Mouse (Mus musculus) lung, embryonic 16.5 days (tissue): ENCODE results near the gene Usp3. TPM values are rescaled to one million over a fixed set of nuclear protein-coding genes. Genes with fewer than 3 reads are reported as not detected.

Experiments used
- ATAC-seq: fragments of 200-750 bp; cut with Nextera tagmentation; 2 replicates; pipeline ENCODE4 v1.8.0; 2017; ENCODE audit warnings: low read depth, mild to moderate bottlenecking, moderate library complexity
- H3K27ac ChIP-seq: fragments of 300-500 bp; sonication (generic); 2 replicates; pipeline ENCODE4 v1.5.1; 2014; ENCODE audit warnings: mild to moderate bottlenecking, control low read depth, low read length
- H3K27me3 ChIP-seq: fragments of 300-500 bp; sonication (generic); 2 replicates; pipeline ENCODE4 v1.6.1; 2014; ENCODE audit warnings: low read depth, low read length, mixed read lengths; ENCODE audit not compliant: control insufficient read depth, insufficient read depth
- H3K36me3 ChIP-seq: fragments of 300-500 bp; sonication (generic); 2 replicates; pipeline ENCODE4 v1.6.1; 2014; ENCODE audit warnings: low read length; ENCODE audit not compliant: control insufficient read depth, insufficient read depth
- H3K4me1 ChIP-seq: fragments of 300-500 bp; sonication (generic); replicated peaks from 2 replicates; pipeline ENCODE4 v1.6.1; 2014; ENCODE audit warnings: low read length, mixed read lengths; ENCODE audit not compliant: control insufficient read depth, insufficient read depth
- H3K4me2 ChIP-seq: fragments of 300-500 bp; sonication (generic); 2 replicates; pipeline ENCODE4 v1.6.1; 2014; ENCODE audit warnings: low read depth, low read length, control low read depth
- H3K4me3 ChIP-seq: fragments of 300-500 bp; sonication (generic); 2 replicates; pipeline ENCODE4 v1.5.1; 2014; ENCODE audit warnings: mild to moderate bottlenecking, low read length, control low read depth
- H3K9ac ChIP-seq: fragments of 300-500 bp; sonication (generic); 2 replicates; pipeline ENCODE4 v1.6.1; 2014; ENCODE audit warnings: low read length, control low read depth
- H3K9me3 ChIP-seq: fragments of 300-500 bp; sonication (generic); 2 replicates; pipeline ENCODE4 v1.6.1; 2016; ENCODE audit warnings: low read length; ENCODE audit not compliant: control insufficient read depth
- WGBS: fragments of 180-500 bp; shearing (Covaris S2); extraction: QIAGEN DNeasy Blood & Tissue Kit; methylation state at CpG from one replicate; pipeline ENCODE4 v1.1.7; 2014; 5-methylcytosine and 5-hydroxymethylcytosine counted together
- polyA plus RNA-seq: library from polyadenylated mRNA; unstranded; fragments of >200 nt; fragmentation: Nextera tagmentation; extraction: Ambion mirVana; gene quantifications from 2 replicates; pipeline ENCODE4 v1.2.1, GENCODE M21; 2015

Gene Usp3
- 57.9 and 64.6 TPM in 2 replicates for polyA plus RNA-seq

GRCm38 (mm10) chr9:66592708-66593612 is at the start of gene Usp3:
Usp3 (minus strand) TSS chr9:66593142.
- H3K4me1 ChIP-seq = peaks cover 29% of the 10 kb centered on the region
- H3K27me3 ChIP-seq = no peaks in the 10 kb centered on the region
- peak within 1 kb of the TSS; percentile 81 for H3K4me2 ChIP-seq
- no peaks in the 10 kb centered on the region for H3K36me3 ChIP-seq
- peak within 1 kb of the TSS; percentile 98 for H3K9ac ChIP-seq
- H3K4me3 ChIP-seq = peak within 1 kb of the TSS; percentile 71
- no peaks in the 10 kb centered on the region for H3K9me3 ChIP-seq
- under 1% methylated on average over 68 of the region's 73 CpGs for WGBS
- peak within 1 kb of the TSS; percentile 95 for H3K27ac ChIP-seq
- ATAC-seq = peak; percentile 97

DNA sequence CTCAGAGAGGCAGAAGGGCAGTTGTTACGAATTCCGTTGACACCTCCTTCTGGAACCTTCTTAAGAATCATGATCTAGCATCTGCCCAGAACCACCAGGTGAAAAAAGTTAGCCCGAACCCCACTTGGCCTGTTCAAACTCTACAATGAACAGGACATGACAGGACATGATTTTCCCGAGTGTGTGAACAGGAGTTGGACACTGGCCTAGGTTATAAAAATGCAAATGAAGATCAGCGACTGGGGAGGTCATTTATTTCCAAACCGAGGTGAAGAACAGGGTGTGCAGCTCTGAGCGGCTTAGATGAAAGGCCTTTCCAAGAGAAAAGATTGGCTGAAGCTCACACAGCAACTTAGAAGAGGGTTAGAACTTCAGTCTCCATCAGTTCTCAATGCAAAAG is 47.5 kb upstream of the Usp3 start:
- Histone ChIP-seq H3K27me3 (no peaks in the 10 kb centered on the region), H3K27ac (no peak overlapping the region), H3K4me2 (no peak overlapping the region), H3K9ac (no peak overlapping the region), H3K4me3 (no peak overlapping the region), H3K4me1 (no peaks in the 10 kb centered on the region), H3K36me3 (no peaks in the 10 kb centered on the region), H3K9me3 (no peaks in the 10 kb centered on the region)
- ATAC-seq = no peak
- 68% methylated on average over 7 of the region's 7 CpGs for WGBS

GRCm38 (mm10) chr9:66639626-66640025 is 46.7 kb upstream of the Usp3 start:
- Histone ChIP-seq H3K4me1 (no peaks in the 10 kb centered on the region), H3K36me3 (no peaks in the 10 kb centered on the region), H3K27me3 (no peaks in the 10 kb centered on the region), H3K4me3 (no peak overlapping the region), H3K27ac (no peak overlapping the region), H3K4me2 (no peak overlapping the region), H3K9ac (no peak overlapping the region), H3K9me3 (no peaks in the 10 kb centered on the region)
- ATAC-seq = no peak
- WGBS = 89% methylated on average over 2 of the region's 2 CpGs

DNA sequence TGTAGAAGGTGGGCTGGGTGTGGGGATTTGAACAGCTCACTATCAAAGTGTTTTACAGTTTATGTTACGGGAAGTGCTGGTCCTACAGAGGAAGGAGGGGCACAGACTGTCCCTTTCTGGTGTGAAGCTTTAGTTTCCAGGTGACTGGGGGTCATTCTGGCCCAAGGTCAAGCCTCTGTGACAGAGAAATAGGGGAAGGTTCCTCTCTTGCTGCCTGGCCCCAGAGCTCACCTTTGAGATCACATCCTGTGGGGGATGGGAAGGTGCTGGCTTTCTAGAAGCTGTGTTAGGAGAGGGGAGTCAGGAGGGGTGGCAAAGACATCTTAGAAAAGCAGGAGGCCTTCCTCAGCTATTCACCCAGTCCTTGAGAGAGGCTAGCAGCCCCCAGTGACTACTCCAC is 39.5 kb upstream of the Usp3 start:
- 63% methylated on average over 1 of the region's 1 CpGs for WGBS
- ATAC-seq = no peak
- no peaks in the 10 kb centered on the region for H3K9me3 ChIP-seq
- no peak overlapping the region for H3K4me2 ChIP-seq
- no peak overlapping the region for H3K4me3 ChIP-seq
- no peak overlapping the region for H3K9ac ChIP-seq
- no peak overlapping the region for H3K27ac ChIP-seq
- H3K36me3 ChIP-seq = no peaks in the 10 kb centered on the region
- H3K27me3 ChIP-seq = no peaks in the 10 kb centered on the region
- H3K4me1 ChIP-seq = peaks cover 7% of the 10 kb centered on the region

DNA sequence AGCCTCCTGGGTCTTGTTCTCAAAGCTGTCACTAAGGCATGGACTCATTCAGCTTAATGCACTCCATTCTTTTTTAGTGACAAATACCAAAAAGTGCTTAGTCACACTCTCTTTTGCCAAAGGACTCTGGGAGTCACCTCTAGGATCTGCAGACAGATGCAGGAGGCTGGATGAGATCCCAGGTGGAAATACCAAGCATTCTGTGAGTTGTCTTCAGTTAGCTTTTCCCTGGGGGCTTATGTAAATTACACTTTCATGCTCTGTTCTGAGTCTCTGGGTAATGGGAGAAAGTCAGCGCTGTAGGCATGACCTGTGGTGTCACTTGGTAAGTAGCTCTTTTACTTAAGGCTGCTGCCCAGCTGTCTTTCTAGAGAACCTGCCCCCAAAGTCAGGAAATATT is 38.0 kb upstream of the Usp3 start:
- ATAC-seq = no peak
- WGBS = 44% methylated on average over 1 of the region's 1 CpGs
- H3K4me2 ChIP-seq = no peak overlapping the region
- no peaks in the 10 kb centered on the region for H3K36me3 ChIP-seq
- no peaks in the 10 kb centered on the region for H3K27me3 ChIP-seq
- H3K4me1 ChIP-seq = peaks cover 12% of the 10 kb centered on the region
- no peak overlapping the region for H3K9ac ChIP-seq
- H3K4me3 ChIP-seq = no peak overlapping the region
- no peak overlapping the region; the same call in 1 of the 2 replicates for H3K27ac ChIP-seq
- no peaks in the 10 kb centered on the region for H3K9me3 ChIP-seq

- H3K36me3 ChIP-seq = no peaks in the 10 kb centered on the region
- H3K27ac ChIP-seq = peak overlapping the region; percentile 76
- H3K4me1 ChIP-seq = peaks cover 20% of the 10 kb centered on the region
- no peak for ATAC-seq
- 63% methylated on average over 5 of the region's 5 CpGs for WGBS
- H3K27me3 ChIP-seq = no peaks in the 10 kb centered on the region
- no peak overlapping the region for H3K9ac ChIP-seq
- H3K4me2 ChIP-seq = no peak overlapping the region
- no peaks in the 10 kb centered on the region for H3K9me3 ChIP-seq
- H3K4me3 ChIP-seq = no peak overlapping the region
These were observed 33.7 kb upstream of the Usp3 start for GRCm38 (mm10) chr9:66626661-66627060.

- ATAC-seq = peak; percentile 80
- H3K9me3 ChIP-seq = no peaks in the 10 kb centered on the region
- no peak overlapping the region for H3K4me3 ChIP-seq
- H3K9ac ChIP-seq = no peak overlapping the region
- peaks cover 26% of the 10 kb centered on the region for H3K4me1 ChIP-seq
- WGBS = 49% methylated on average over 4 of the region's 4 CpGs
- H3K36me3 ChIP-seq = no peaks in the 10 kb centered on the region
- no peak overlapping the region for H3K4me2 ChIP-seq
- peak overlapping the region; percentile 76 for H3K27ac ChIP-seq
- H3K27me3 ChIP-seq = no peaks in the 10 kb centered on the region
These were observed 33.1 kb upstream of the Usp3 start for GRCm38 (mm10) chr9:66625974-66626530.

- H3K27ac ChIP-seq = peak overlapping the region; percentile 72
- no peak overlapping the region for H3K4me3 ChIP-seq
- no peak for ATAC-seq
- H3K4me1 ChIP-seq = peaks cover 28% of the 10 kb centered on the region
- no peaks in the 10 kb centered on the region for H3K9me3 ChIP-seq
- no peaks in the 10 kb centered on the region for H3K27me3 ChIP-seq
- H3K36me3 ChIP-seq = no peaks in the 10 kb centered on the region
- H3K9ac ChIP-seq = no peak overlapping the region
- no peak overlapping the region for H3K4me2 ChIP-seq
- 50% methylated on average over 1 of the region's 1 CpGs for WGBS
These were observed 31.9 kb upstream of the Usp3 start for GRCm38 (mm10) chr9:66624873-66625272.

DNA sequence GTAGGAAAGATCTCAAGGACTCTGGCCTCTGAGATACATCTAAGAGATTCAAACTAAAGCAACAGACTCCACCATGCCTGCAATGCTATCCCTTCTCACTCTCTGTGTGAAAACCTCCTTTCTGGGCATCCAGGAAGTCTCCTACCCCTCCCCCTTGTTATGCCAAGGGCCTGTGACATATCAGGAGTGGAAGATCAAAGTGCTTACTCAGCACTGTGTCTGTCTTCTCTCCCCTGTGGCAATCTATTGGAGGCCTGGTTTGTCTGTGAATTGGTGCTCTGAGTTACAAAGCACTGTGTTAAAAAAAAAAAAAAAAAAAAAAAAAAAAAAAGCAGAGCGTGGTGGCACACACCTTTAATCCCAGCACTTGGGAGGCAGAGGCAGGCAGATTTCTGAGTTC is 30.7 kb upstream of the Usp3 start:
- ATAC-seq = no peak
- H3K36me3 ChIP-seq = no peaks in the 10 kb centered on the region
- H3K4me2 ChIP-seq = no peak overlapping the region
- H3K4me3 ChIP-seq = no peak overlapping the region
- 86% methylated on average over 1 of the region's 1 CpGs for WGBS
- peaks cover 28% of the 10 kb centered on the region for H3K4me1 ChIP-seq
- no peak overlapping the region for H3K27ac ChIP-seq
- no peaks in the 10 kb centered on the region for H3K27me3 ChIP-seq
- H3K9me3 ChIP-seq = no peaks in the 10 kb centered on the region
- H3K9ac ChIP-seq = no peak overlapping the region
